Comparison of ENCODE assay signal across 35 mouse cellular contexts in genomic region chrX:134218161-134218560, GRCm38 (mm10). TPM values are rescaled to one million over a fixed set of nuclear protein-coding genes. Genes with fewer than 3 reads are reported as not detected.
DNase-seq lines count a peak whose midpoint lies in the region; ATAC-seq and TF ChIP-seq lines count a peak whose summit lies in the region.
"Had no signal": no experiment of that assay in that cellular context is flagged by ENCODE, and none has a peak within 500 bp of the region (broad histone marks: within the 10 kb centered on the region; RNA-seq: fewer than 3 reads in every experiment).

No protein-coding gene starts in this region.

- no peak for TF ChIP-seq CTCF in liver, postnatal 0 days (IDR thresholded peaks at IDR 0.05; ENCODE audit: low read depth)
- no peak for TF ChIP-seq CTCF in liver, embryonic 14.5 days (IDR thresholded peaks at IDR 0.05; ENCODE audit: low read depth)

- 54% methylated on average over 4 of the region's 4 CpGs for WGBS in liver, postnatal 0 days (ENCODE audit: insufficient replicate concordance)
- 50% methylated on average over 4 of the region's 4 CpGs for WGBS in liver, embryonic 11.5 days
- WGBS in liver, embryonic 14.5 days (ENCODE audit: insufficient replicate concordance): 27% methylated on average over 4 of the region's 4 CpGs

- H3K4me2 ChIP-seq in liver, postnatal 0 days (ENCODE audit: low read depth, low read length): no peak overlapping the region
- no peak overlapping the region for H3K4me2 ChIP-seq in liver, embryonic 11.5 days
- H3K4me2 ChIP-seq in liver, embryonic 14.5 days (ENCODE audit: low read depth): peak overlapping the region; percentile 12; the same call in 1 of the 2 replicates
- H3K4me2 ChIP-seq: embryonic facial prominence, embryonic 12.5 days; embryonic facial prominence, embryonic 15.5 days; heart, embryonic 11.5 days; hindbrain, embryonic 12.5 days; hindbrain, embryonic 15.5 days had no signal

- no peak overlapping the region for H3K4me3 ChIP-seq in liver, postnatal 0 days (ENCODE audit: low read depth, low read length)
- no peak overlapping the region for H3K4me3 ChIP-seq in liver, embryonic 11.5 days (ENCODE audit: low read depth, low read length)
- H3K4me3 ChIP-seq in liver, embryonic 14.5 days (ENCODE audit: insufficient read depth in 1 of 2, low read depth in 2 of 2, low read length in 2 of 2): no peak overlapping the region
- H3K4me3 ChIP-seq: embryonic facial prominence, embryonic 12.5 days; embryonic facial prominence, embryonic 15.5 days; gastrocnemius, adult 2 months; hindbrain, embryonic 12.5 days; hindbrain, embryonic 15.5 days had no signal

- no peak overlapping the region for H3K9ac ChIP-seq in liver, postnatal 0 days (replicated peaks)
- no peak overlapping the region for H3K9ac ChIP-seq in liver, embryonic 11.5 days (ENCODE audit: low read depth, low read length)
- H3K9ac ChIP-seq in liver, embryonic 14.5 days (replicated peaks): no peak overlapping the region
- H3K9ac ChIP-seq: embryonic facial prominence, embryonic 12.5 days; embryonic facial prominence, embryonic 15.5 days; forebrain, postnatal 0 days; hindbrain, embryonic 12.5 days; hindbrain, embryonic 15.5 days had no signal

- H3K27me3 ChIP-seq in liver, postnatal 0 days (ENCODE audit: insufficient read depth, low read length): no peaks in the 10 kb centered on the region
- no peaks in the 10 kb centered on the region for H3K27me3 ChIP-seq in liver, embryonic 11.5 days (replicated peaks; ENCODE audit: control insufficient read depth, insufficient read depth, low read length)
- no peaks in the 10 kb centered on the region for H3K27me3 ChIP-seq in liver, embryonic 14.5 days (ENCODE audit: control insufficient read depth, insufficient read depth, low read length)
- H3K27me3 ChIP-seq: embryonic facial prominence, embryonic 15.5 days; hindbrain, embryonic 15.5 days had no signal

- H3K4me1 ChIP-seq in liver, postnatal 0 days (ENCODE audit: insufficient read depth): no peaks in the 10 kb centered on the region
- H3K4me1 ChIP-seq in liver, embryonic 11.5 days (replicated peaks; ENCODE audit: control insufficient read depth, insufficient read depth, low read length): no peaks in the 10 kb centered on the region
- peaks cover 0 to 13% of the 10 kb centered on the region in 2 experiments; a peak in 2 of 4 replicates for H3K4me1 ChIP-seq in liver, embryonic 14.5 days (replicated peaks; ENCODE audit: control insufficient read depth in 2 of 2, insufficient read depth in 2 of 2, low read length in 1 of 2)
- H3K4me1 ChIP-seq: embryonic facial prominence, embryonic 12.5 days; embryonic facial prominence, embryonic 15.5 days; hindbrain, embryonic 12.5 days; hindbrain, embryonic 15.5 days had no signal

- H3K36me3 ChIP-seq in liver, postnatal 0 days (replicated peaks; ENCODE audit: insufficient read depth, low read length): no peaks in the 10 kb centered on the region; the same call in 1 of the 2 replicates
- H3K36me3 ChIP-seq in liver, embryonic 11.5 days (ENCODE audit: control insufficient read depth, insufficient read depth, low read length): no peaks in the 10 kb centered on the region
- no peaks in the 10 kb centered on the region for H3K36me3 ChIP-seq in liver, embryonic 14.5 days (replicated peaks; ENCODE audit: control insufficient read depth, insufficient read depth, low read depth)
- H3K36me3 ChIP-seq: embryonic facial prominence, embryonic 12.5 days; embryonic facial prominence, embryonic 15.5 days; hindbrain, embryonic 12.5 days; hindbrain, embryonic 15.5 days had no signal

- no peak overlapping the region for H3K27ac ChIP-seq in liver, postnatal 0 days (ENCODE audit: low read depth)
- no peak overlapping the region for H3K27ac ChIP-seq in liver, embryonic 11.5 days (ENCODE audit: low read depth, low read length)
- no peak overlapping the region for H3K27ac ChIP-seq in liver, embryonic 14.5 days
- H3K27ac ChIP-seq: embryonic facial prominence, embryonic 12.5 days; embryonic facial prominence, embryonic 15.5 days; gastrocnemius, adult 2 months; hindbrain, embryonic 12.5 days; hindbrain, embryonic 15.5 days had no signal

- no peak for TF ChIP-seq EP300 in liver, postnatal 0 days (IDR thresholded peaks at IDR 0.05; ENCODE audit: low read depth)
- TF ChIP-seq EP300 in liver, embryonic 14.5 days (IDR thresholded peaks at IDR 0.05; ENCODE audit: low read depth): no peak

- no peaks in the 10 kb centered on the region for H3K9me3 ChIP-seq in liver, postnatal 0 days (ENCODE audit: low read length)
- H3K9me3 ChIP-seq in liver, embryonic 11.5 days (ENCODE audit: control insufficient read depth, low read length): no peaks in the 10 kb centered on the region
- no peaks in the 10 kb centered on the region for H3K9me3 ChIP-seq in liver, embryonic 14.5 days (ENCODE audit: control insufficient read depth, low read length)
- H3K9me3 ChIP-seq: embryonic facial prominence, embryonic 12.5 days; embryonic facial prominence, embryonic 15.5 days; hindbrain, embryonic 12.5 days; hindbrain, embryonic 15.5 days had no signal

- DNase-seq in liver: peak; percentile 21
- no peak for DNase-seq in liver, postnatal 0 days
- no peak for DNase-seq in liver, embryonic 11.5 days (ENCODE audit: low spot score)
- DNase-seq in liver, embryonic 14.5 days (ENCODE audit: low read depth in 3 of 3, low spot score in 3 of 3): peak; percentile 7 to 17 (median 16)
- no peak for DNase-seq in right cerebral cortex, postnatal 4 days
- DNase-seq in layer of hippocampus, postnatal 10 days (ENCODE audit: low spot score in 2 of 2): no peak
- DNase-seq in cerebellum, adult 18-20 months: no peak
- DNase-seq in left cerebral cortex, adult 11 months (ENCODE audit: low spot score): no peak
- DNase-seq: adrenal gland, postnatal 10 days; adrenal gland, postnatal 36 days; cerebellum, adult 2 months; cerebellum, adult 9-11 months; cerebellum, postnatal 25 days; forebrain, postnatal 0 days; gastrocnemius, adult 2 months; gastrocnemius, postnatal 14 days; heart, adult 11 months had no signal

- ATAC-seq in liver, postnatal 0 days: no peak
- peak; percentile 73 for ATAC-seq in liver, embryonic 11.5 days (replicated peaks; ENCODE audit: low FRiP score)
- peak; percentile 80 for ATAC-seq in liver, embryonic 14.5 days (ENCODE audit: insufficient read depth)
- ATAC-seq: forebrain, embryonic 14.5 days; forebrain, postnatal 0 days; Patski had no signal

RNA-seq across cellular contexts. Expression of gene Nox1, which starts 3.6 kb away (rescaled TPM):
- 0.13 TPM in 1 of 2 replicates, not detected in the other for polyA plus RNA-seq in liver, postnatal 0 days (2015; fragmentation: Nextera tagmentation; extraction: Ambion mirVana)
- polyA plus RNA-seq in liver, embryonic 11.5 days (2014; fragmentation: Nextera tagmentation; extraction: Ambion mirVana): 0.07 and 0.34 TPM in 2 replicates
- polyA plus RNA-seq in liver, embryonic 14.5 days (2012; rRNA removed): not detected in 2 replicates
- polyA plus RNA-seq in liver, embryonic 14.5 days (2014; fragmentation: Nextera tagmentation; extraction: Ambion mirVana): 0.06 TPM in 1 of 2 replicates, not detected in the other
- total RNA-seq in layer of hippocampus, postnatal 10 days (2021): not detected
- total RNA-seq: adrenal gland, adult 18-20 months; forebrain, postnatal 0 days had no signal
- polyA plus RNA-seq: embryonic facial prominence, embryonic 12.5 days; embryonic facial prominence, embryonic 15.5 days; forebrain, embryonic 14.5 days; forebrain, postnatal 0 days; hindbrain, embryonic 15.5 days had no signal

RNA-seq across cellular contexts. Expression of gene Arl13a, which starts 30.9 kb away (rescaled TPM):
- not detected in 2 replicates for polyA plus RNA-seq in liver, postnatal 0 days (2015; fragmentation: Nextera tagmentation; extraction: Ambion mirVana)
- not detected in 2 replicates for polyA plus RNA-seq in liver, embryonic 11.5 days (2014; fragmentation: Nextera tagmentation; extraction: Ambion mirVana)
- polyA plus RNA-seq in liver, embryonic 14.5 days (2012; rRNA removed): not detected in 2 replicates
- not detected in 2 replicates for polyA plus RNA-seq in liver, embryonic 14.5 days (2014; fragmentation: Nextera tagmentation; extraction: Ambion mirVana)
- not detected for total RNA-seq in layer of hippocampus, postnatal 10 days (2021)
- total RNA-seq: adrenal gland, adult 18-20 months; adrenal gland, postnatal 10 days; adrenal gland, postnatal 36 days; common myeloid progenitor, adult 5-6 weeks; ES-E14; forebrain, postnatal 0 days; gastrocnemius, adult 2 months; gastrocnemius, postnatal 14 days; gastrocnemius, postnatal 4 days; heart, adult 8-10 months; heart, postnatal 25 days; hematopoietic stem cell, adult 5-6 weeks had no signal
- polyA plus RNA-seq: cerebellum, adult 2 months; embryonic facial prominence, embryonic 12.5 days; embryonic facial prominence, embryonic 15.5 days; forebrain, embryonic 11.5 days; forebrain, embryonic 14.5 days; forebrain, postnatal 0 days; frontal cortex, adult 2 months; heart, embryonic 14.5 days; heart, postnatal 0 days; hindbrain, embryonic 12.5 days; hindbrain, embryonic 15.5 days; Patski had no signal

RNA-seq across cellular contexts. Expression of gene Xkrx, which starts 56.3 kb away (rescaled TPM):
- polyA plus RNA-seq in liver, postnatal 0 days (2015; fragmentation: Nextera tagmentation; extraction: Ambion mirVana): 0.06 and 0.07 TPM in 2 replicates
- polyA plus RNA-seq in liver, embryonic 11.5 days (2014; fragmentation: Nextera tagmentation; extraction: Ambion mirVana): 0.06 TPM in 1 of 2 replicates, not detected in the other
- polyA plus RNA-seq in liver, embryonic 14.5 days (2012; rRNA removed): 0.03 and 0.04 TPM in 2 replicates
- polyA plus RNA-seq in liver, embryonic 14.5 days (2014; fragmentation: Nextera tagmentation; extraction: Ambion mirVana): 0.06 TPM in 1 of 2 replicates, not detected in the other
- under 1 TPM; 0.65 to 0.75 TPM for total RNA-seq in layer of hippocampus, postnatal 10 days (2021)
- total RNA-seq: common myeloid progenitor, adult 5-6 weeks; hematopoietic stem cell, adult 5-6 weeks had no signal
- polyA plus RNA-seq: forebrain, embryonic 11.5 days had no signal

RNA-seq across cellular contexts. Expression of gene Trmt2b, which starts 58.6 kb away (rescaled TPM):
- 8.9 and 9.0 TPM in 2 replicates for polyA plus RNA-seq in liver, postnatal 0 days (2015; fragmentation: Nextera tagmentation; extraction: Ambion mirVana)
- polyA plus RNA-seq in liver, embryonic 11.5 days (2014; fragmentation: Nextera tagmentation; extraction: Ambion mirVana): 18.1 and 19.1 TPM in 2 replicates
- 4.1 and 4.9 TPM in 2 replicates for polyA plus RNA-seq in liver, embryonic 14.5 days (2012; rRNA removed)
- 9.5 and 10.0 TPM in 2 replicates for polyA plus RNA-seq in liver, embryonic 14.5 days (2014; fragmentation: Nextera tagmentation; extraction: Ambion mirVana)
- total RNA-seq in layer of hippocampus, postnatal 10 days (2021): 1 to 10 TPM; 5.2 to 5.5 TPM

Comparison
In these comparisons a context has a peak if more than half of its experiments do, and no peak if none do; other contexts are left out.
1. DNase-seq: peak in liver (single experiment) and liver, embryonic 14.5 days (3 of 3); none in liver, postnatal 0 days (single experiment), liver, embryonic 11.5 days (single experiment), right cerebral cortex, postnatal 4 days (single experiment), layer of hippocampus, postnatal 10 days (0 of 2), cerebellum, adult 18-20 months (0 of 2) and left cerebral cortex, adult 11 months (single experiment).